Mouse (Mus musculus) retina, postnatal 1 day (tissue): ENCODE measurements at regions not wholly inside any gene's neighbourhood (a gene's known extent, or its start where the extent isn't known, plus 50 kb on each side); places are given as distances from the start of the nearest gene placed in this dataset.
A peak's percentile ranks its signal among the peaks of the same experiment; 100 is the strongest.

Source experiments
- DNase-seq: peaks from one replicate; pipeline ENCODE4 v3.0.0-alpha.2; 2012

GRCm38 (mm10) chr4:16820371-16820770, 2784.9 kb upstream of the Gm12353 start:
- peak; percentile 58 for DNase-seq

- no peak for DNase-seq
Measured at GRCm38 (mm10) chr4:16831598-16831997, 2773.7 kb upstream of the Gm12353 start.

DNA sequence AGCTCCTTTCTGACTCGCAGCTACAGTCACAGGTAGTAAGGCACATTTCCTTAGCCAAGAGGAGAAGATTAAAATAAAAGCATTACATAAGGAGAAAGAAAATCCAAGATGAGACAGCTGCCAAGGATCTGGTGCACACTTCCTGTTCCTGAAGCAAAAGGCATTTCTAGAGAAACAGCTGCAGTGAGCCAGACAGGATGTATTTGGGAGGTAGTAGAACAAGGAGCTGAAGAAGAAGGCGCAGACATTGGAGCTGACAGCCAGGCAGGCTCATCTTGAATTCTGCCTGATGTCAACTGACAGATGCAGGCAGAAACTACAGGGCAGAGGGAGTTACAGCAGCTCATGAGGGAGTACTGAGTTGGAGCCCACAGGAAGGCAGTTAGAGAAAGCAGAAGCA, 2757.2 kb upstream of the Gm12353 start:
- peak; percentile 2 for DNase-seq

DNA sequence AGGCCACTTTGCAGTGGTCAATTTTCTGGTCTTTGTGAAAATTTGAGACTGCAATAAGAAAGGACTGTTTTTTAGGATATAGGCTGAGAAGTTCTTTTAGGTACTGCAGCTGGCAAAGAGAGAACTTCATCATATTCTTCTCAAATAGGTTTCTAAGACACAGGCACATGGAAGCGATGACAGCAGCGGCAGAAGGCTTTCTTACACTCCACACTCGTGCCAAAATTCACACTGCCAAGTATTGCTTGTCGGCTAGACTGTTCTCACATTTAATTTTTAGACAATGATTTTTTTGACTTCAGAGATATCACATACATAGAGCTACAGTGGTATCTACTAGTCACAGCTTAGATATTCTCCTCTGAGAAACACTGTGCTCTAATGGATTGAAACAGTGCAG, 2752.6 kb upstream of the Gm12353 start:
- no peak for DNase-seq
